Mouse (Mus musculus) megakaryocyte-erythroid progenitor cell, adult 5-6 weeks (primary cell): Measurements from ENCODE around the gene Cybc1. TPM values are rescaled to one million over a fixed set of nuclear protein-coding genes. Genes with fewer than 3 reads are reported as not detected.

Experiments
- ATAC-seq: replicated peaks from 2 replicates; pipeline ENCODE4 v1.8.0; 2016; ENCODE audit warnings: mild to moderate bottlenecking, inconsistent platforms; ENCODE audit not compliant: severe bottlenecking, poor library complexity, low FRiP score, low TSS enrichment
- total RNA-seq, 2 experiments: library from RNA; stranded (forward) in 1 of 2; stranded (reverse) in 1 of 2; fragments of 200-1000, 215-1000 nt in 1 of 2; fragments of >200 nt in 1 of 2; fragmentation: Nextera tagmentation in 1 of 2; gene quantifications; 2 replicates each; pipeline ENCODE4 v1.2.3; 2014 to 2017

Gene Cybc1
- total RNA-seq, 2 experiments from 2014 or later, result 18.2 to 30.0 TPM

DNA sequence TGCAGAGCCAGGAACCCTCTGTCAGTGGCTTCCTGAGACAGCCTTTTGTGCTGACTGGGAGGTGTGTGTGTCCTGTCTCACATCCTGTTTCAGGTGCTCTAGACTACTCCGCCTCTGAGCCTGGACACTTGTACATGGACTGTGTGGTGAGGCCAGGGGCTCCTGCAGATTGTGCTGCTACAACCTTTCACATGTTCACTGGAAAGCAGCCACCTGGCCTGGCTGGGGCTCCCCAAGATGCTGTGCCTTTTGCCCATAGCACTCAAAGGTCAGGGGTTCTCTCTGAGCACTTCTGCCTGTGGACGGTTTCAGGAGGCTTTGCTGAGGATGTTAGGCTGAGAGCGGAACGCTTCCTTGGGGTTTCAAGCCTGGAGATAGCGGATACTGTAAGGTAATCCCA lies 8.4 kb downstream of the Cybc1 start:
- ATAC-seq, result no peak

DNA sequence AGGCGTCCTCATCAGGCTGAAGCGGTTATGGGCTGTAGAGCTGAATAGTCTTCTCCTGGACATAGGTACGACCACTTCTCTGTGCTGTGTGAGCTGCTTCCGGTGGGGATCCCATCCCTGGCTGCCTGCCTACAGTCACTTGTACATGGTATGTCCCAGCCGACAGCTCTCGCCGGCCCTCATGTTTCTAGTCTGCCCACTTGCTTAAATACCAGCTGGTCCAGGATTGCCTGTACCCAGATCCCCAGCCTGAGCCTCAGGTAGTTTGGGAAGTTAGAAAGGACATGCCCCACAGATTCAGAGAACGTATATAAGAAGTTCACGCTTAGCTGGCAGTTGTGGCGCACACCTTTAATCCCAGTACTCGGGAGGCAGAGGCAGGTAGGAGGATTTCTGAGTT lies 9.3 kb downstream of the Cybc1 start:
- ATAC-seq, result no peak

GRCm38 (mm10) chr11:121216831-121217230 lies 12.3 kb downstream of the Cybc1 start:
- ATAC-seq, result no peak

DNA sequence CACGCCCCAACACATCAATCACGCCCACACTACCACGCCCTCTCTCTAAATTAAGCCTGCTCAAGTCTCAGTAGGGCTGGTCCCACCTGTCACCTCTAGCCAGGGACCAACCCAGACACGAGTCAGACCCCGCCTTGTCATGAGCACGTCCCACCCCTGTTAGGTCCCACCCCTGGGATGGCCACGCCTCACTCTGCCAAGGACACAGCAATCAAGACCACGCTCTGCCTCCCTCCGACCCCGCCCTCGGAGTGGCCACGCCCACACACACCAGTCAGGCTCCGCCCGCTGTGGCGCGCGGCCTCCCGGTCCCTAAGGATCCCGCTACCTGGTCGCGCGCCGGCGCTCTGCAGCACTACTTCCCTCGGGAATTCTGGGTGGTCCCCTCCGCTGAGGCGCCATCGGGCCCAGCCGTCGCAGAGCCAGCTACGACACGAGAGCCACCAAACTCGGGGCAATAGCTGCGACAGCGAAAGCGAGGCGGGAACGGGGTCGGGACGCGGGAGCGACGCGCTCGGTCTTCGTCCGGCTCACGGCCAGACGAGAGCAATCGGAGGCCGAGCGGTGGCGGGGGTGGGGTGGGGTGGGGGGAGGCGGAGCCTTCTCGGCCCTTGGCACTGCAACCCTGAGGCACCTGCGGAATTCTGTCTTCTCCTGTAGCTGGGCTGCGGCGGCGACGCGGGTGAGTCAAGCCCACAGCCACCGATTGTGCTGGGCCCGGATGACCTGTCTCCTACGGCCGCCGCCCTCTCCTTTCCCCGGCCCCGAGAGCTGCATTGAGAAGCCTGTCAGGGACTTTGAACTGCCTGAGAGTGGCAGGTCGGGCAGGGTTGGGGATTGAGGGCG lies 24.7 kb downstream of the Cybc1 start, which contains the start of the genes Hexdc and Ogfod3:
TSS of gene Hexdc (plus strand) at position 273 of the 846 bp plus-strand sequence.
TSS of gene Ogfod3 (minus strand) at position 551 of the 846 bp plus-strand sequence.
- peak; percentile 98 for ATAC-seq

DNA sequence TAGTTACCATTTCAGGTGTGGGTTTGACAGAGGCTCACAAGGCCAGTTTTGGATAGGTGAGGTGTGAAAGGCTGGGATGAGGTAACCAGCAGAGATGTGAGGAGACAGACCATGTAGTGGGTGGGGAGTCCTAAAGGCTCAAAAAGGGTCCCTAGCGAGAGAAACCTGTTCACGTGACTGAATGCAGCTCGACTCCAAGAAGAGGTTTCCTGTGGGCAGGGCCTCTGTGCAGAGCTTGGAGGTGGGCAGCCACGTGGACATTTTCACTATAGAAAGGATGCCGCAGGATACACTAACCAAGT lies 25.3 kb downstream of the Cybc1 start:
- ATAC-seq, result no peak

- ATAC-seq, result no peak
Measured at GRCm38 (mm10) chr11:121201436-121202198, 27.5 kb downstream of the Cybc1 start.

GRCm38 (mm10) chr11:121200781-121201180 lies 28.3 kb downstream of the Cybc1 start:
- ATAC-seq, result no peak

DNA sequence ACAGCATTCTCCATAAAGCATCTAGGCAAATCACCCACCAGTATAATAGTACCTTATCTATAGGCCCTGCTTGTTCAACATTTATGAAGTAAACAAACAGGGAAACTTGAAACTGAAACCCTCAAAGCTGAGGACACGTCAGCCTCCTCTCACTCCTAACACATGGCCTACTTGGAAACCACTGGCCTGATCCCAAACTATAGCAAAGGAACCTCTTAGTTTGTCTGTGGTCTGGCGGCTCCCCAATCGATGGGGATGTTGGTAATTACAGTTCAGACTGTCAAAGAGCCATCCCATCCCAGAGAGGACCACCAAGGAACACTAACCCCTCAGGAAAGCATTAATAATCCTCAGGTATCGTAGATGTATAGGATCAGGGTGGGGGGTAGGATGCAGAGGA lies 29.3 kb downstream of the Cybc1 start:
- ATAC-seq, result no peak

GRCm38 (mm10) chr11:121198622-121199021 lies 30.5 kb downstream of the Cybc1 start:
- ATAC-seq, result no peak

GRCm38 (mm10) chr11:121193415-121193814 lies 35.7 kb downstream of the Cybc1 start:
- ATAC-seq, result no peak

DNA sequence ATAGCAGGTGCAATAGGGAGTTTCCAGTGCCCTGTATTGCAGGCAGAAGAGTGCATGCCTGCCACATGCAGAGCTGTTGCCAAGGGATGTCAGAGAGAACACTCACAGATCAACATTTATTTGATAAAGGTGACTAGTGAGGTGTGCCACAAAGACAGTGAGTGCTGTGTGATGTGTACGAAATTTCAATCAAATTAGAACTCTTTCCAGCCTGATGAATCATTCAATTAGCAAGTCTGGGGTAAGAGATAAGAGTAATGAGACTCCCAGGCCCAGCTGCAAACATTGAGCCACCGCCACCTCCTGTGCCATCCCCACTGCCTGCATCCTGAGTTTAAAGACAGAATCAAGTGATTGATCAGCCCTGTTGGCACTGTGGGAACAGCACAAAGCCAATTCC lies 36.4 kb downstream of the Cybc1 start:
- ATAC-seq, result peak; percentile 52

DNA sequence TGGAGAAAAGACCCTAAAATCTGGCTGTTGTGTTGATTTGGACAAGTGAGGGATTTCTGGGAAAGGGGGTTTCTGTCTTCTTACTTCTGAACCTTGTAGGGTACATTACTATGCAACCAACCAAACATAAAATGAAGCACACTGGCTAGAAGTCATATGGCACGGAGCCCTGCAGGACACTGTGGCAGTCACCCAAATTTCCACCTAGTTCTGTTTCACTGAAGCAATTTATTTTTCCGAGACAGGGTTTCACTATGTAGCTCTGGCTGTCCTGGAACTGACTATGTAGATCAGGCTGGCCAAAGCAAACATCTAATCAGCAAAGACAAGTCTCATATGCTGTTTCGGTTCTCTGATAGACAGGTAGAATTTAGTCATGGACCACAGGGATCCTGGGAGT lies 39.4 kb downstream of the Cybc1 start:
- ATAC-seq, result no peak

- peak; percentile 77 for ATAC-seq
Measured at GRCm38 (mm10) chr11:121176285-121177270, 52.5 kb downstream of the Cybc1 start.

DNA sequence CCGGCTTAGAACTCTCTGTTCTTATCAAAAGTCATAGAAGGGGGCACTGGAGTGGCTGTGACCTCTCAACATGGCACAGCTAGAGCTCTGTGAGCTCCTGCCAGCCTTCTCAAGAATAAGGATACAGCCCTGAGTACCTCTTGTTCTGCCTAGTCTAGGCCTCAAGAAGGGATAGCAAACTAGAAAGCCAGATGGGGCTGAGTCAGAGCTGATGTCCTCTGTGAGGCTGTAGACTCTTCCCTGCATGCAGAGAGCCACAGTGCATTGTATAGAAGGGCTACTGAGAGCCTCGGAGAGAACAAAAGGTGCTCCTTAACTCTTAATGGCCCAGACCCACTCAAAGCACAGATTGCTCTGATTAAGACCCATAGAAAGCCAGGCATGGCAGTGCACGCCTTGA lies 54.9 kb downstream of the Cybc1 start:
- ATAC-seq, result no peak

GRCm38 (mm10) chr11:121173203-121173602 lies 55.9 kb downstream of the Cybc1 start:
- no peak for ATAC-seq

Other genes with a start within 250 kb of the Cybc1 start
- gene Csnk1d, start 238.0 kb downstream of the Cybc1 start, total RNA-seq (2014; fragmentation: Nextera tagmentation), result 64.0 and 86.0 TPM in 2 replicates
- gene Csnk1d, start 238.0 kb downstream of the Cybc1 start, total RNA-seq (2017), result 109 and 132 TPM in 2 replicates
- gene Cd7, start 189.9 kb downstream of the Cybc1 start, total RNA-seq (2014; fragmentation: Nextera tagmentation), result 16.6 TPM in 2 replicates
- gene Cd7, start 189.9 kb downstream of the Cybc1 start, total RNA-seq (2017), result 1.2 and 6.7 TPM in 2 replicates
- not detected in 2 replicates for gene Sectm1b, start 165.8 kb downstream of the Cybc1 start, total RNA-seq (2014; fragmentation: Nextera tagmentation)
- gene Sectm1b, start 165.8 kb downstream of the Cybc1 start, total RNA-seq (2017), result not detected in 2 replicates
- not detected in 2 replicates for gene Sectm1a, start 148.1 kb downstream of the Cybc1 start, total RNA-seq (2014; fragmentation: Nextera tagmentation)
- not detected in 2 replicates for gene Sectm1a, start 148.1 kb downstream of the Cybc1 start, total RNA-seq (2017)
- gene Tex19.2, start 110.6 kb downstream of the Cybc1 start, total RNA-seq (2014; fragmentation: Nextera tagmentation), result not detected in 2 replicates
- gene Tex19.2, start 110.6 kb downstream of the Cybc1 start, total RNA-seq (2017), result not detected in 2 replicates
- gene Tex19.1, start 83.2 kb downstream of the Cybc1 start, total RNA-seq (2014; fragmentation: Nextera tagmentation), result not detected in 2 replicates
- gene Tex19.1, start 83.2 kb downstream of the Cybc1 start, total RNA-seq (2017), result not detected in 2 replicates
- not detected in 2 replicates for gene Uts2r, start 69.1 kb downstream of the Cybc1 start, total RNA-seq (2014; fragmentation: Nextera tagmentation)
- not detected in 2 replicates for gene Uts2r, start 69.1 kb downstream of the Cybc1 start, total RNA-seq (2017)
- 7.2 and 7.7 TPM in 2 replicates for gene Hexdc, start 24.9 kb downstream of the Cybc1 start, total RNA-seq (2014; fragmentation: Nextera tagmentation)
- 4.5 and 6.0 TPM in 2 replicates for gene Hexdc, start 24.9 kb downstream of the Cybc1 start, total RNA-seq (2017)
- 7.8 and 16.0 TPM in 2 replicates for gene Ogfod3, start 24.6 kb downstream of the Cybc1 start, total RNA-seq (2014; fragmentation: Nextera tagmentation)
- 8.2 and 13.5 TPM in 2 replicates for gene Ogfod3, start 24.6 kb downstream of the Cybc1 start, total RNA-seq (2017)
- 46.0 and 51.1 TPM in 2 replicates for gene Narf, start 7.9 kb upstream of the Cybc1 start, total RNA-seq (2014; fragmentation: Nextera tagmentation)
- gene Narf, start 7.9 kb upstream of the Cybc1 start, total RNA-seq (2017), result 43.7 and 63.3 TPM in 2 replicates
- 40.4 and 62.7 TPM in 2 replicates for gene Foxk2, start 30.7 kb upstream of the Cybc1 start, total RNA-seq (2014; fragmentation: Nextera tagmentation)
- gene Foxk2, start 30.7 kb upstream of the Cybc1 start, total RNA-seq (2017), result 21.3 and 27.3 TPM in 2 replicates
- gene Wdr45b, start 125.1 kb upstream of the Cybc1 start, total RNA-seq (2014; fragmentation: Nextera tagmentation), result 34.6 and 37.4 TPM in 2 replicates
- 33.6 and 41.1 TPM in 2 replicates for gene Wdr45b, start 125.1 kb upstream of the Cybc1 start, total RNA-seq (2017)
- gene Rab40b, start 158.9 kb upstream of the Cybc1 start, total RNA-seq (2014; fragmentation: Nextera tagmentation), result 2.2 TPM in 1 of 2 replicates, not detected in the other
- 0.19 and 1.4 TPM in 2 replicates for gene Rab40b, start 158.9 kb upstream of the Cybc1 start, total RNA-seq (2017)
- 18.8 and 22.0 TPM in 2 replicates for gene Fn3krp, start 192.1 kb upstream of the Cybc1 start, total RNA-seq (2014; fragmentation: Nextera tagmentation)
- 35.3 and 42.9 TPM in 2 replicates for gene Fn3krp, start 192.1 kb upstream of the Cybc1 start, total RNA-seq (2017)
- gene Fn3k, start 205.6 kb upstream of the Cybc1 start, total RNA-seq (2014; fragmentation: Nextera tagmentation), result 0.81 TPM in 1 of 2 replicates, not detected in the other
- 0.11 and 0.47 TPM in 2 replicates for gene Fn3k, start 205.6 kb upstream of the Cybc1 start, total RNA-seq (2017)
- gene Tbcd, start 222.6 kb upstream of the Cybc1 start, total RNA-seq (2014; fragmentation: Nextera tagmentation), result 64.2 and 85.0 TPM in 2 replicates
- 53.6 and 105 TPM in 2 replicates for gene Tbcd, start 222.6 kb upstream of the Cybc1 start, total RNA-seq (2017)